Mouse (Mus musculus): ENCODE measurements around the gene Prkrip1. TPM values are rescaled to one million over a fixed set of nuclear protein-coding genes. Genes with fewer than 3 reads are reported as not detected.
"Not testable (repeated sequence)": the region's sequence is repeated elsewhere in the genome, so short reads cannot be mapped to it uniquely, and the experiment has no call there.

Gene Prkrip1
- polyA plus RNA-seq, 1 experiment from 2014 or later: 56.1 TPM

- H3K4me3 ChIP-seq: no peak overlapping the region
- WGBS: 86% methylated on average over 3 of the region's 3 CpGs
- no peaks in the 10 kb centered on the region for H3K36me3 ChIP-seq
- peaks cover 5% of the 10 kb centered on the region; the same call in 1 of the 2 replicates for H3K9me3 ChIP-seq
- DNase-seq (ENCODE audit: low spot score): no peak
- H3K4me1 ChIP-seq: peaks cover 18% of the 10 kb centered on the region
- 0 out of 2 replicates have a peak, but pooled peaks cover 9% of the 10 kb centered on the region for H3K27me3 ChIP-seq (ENCODE audit: insufficient read depth, poor library complexity, severe bottlenecking)
- no peak overlapping the region for H3K27ac ChIP-seq
These were observed 30.7 kb downstream of the Prkrip1 start for GRCm38 (mm10) chr5:136168071-136168470.

DNA sequence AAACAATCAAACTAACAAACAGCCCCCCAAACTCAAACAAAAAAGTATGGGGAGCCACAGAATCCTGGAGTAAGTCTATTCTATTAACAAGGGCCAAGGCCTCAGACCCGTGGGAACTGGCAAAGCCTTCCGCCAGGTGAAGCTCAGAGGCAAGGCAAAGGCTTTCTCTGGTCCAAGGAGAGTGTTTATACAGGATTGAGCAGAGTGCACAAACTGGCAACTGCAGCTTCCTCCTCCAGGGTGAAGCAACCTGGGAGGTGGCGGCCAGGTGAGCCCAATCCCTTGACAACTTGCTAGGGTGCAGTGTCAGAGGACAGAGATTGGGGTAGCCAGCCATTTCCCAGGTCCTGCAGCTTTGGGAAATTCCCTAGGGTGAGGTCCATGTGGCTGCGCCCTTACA is 31.5 kb downstream of the Prkrip1 start:
- WGBS: 83% methylated on average over 4 of the region's 4 CpGs
- Histone ChIP-seq H3K27ac (no peak overlapping the region), H3K36me3 (no peaks in the 10 kb centered on the region)

GRCm38 (mm10) chr5:136165246-136165645 is 33.5 kb downstream of the Prkrip1 start:
- no peak for DNase-seq (ENCODE audit: low spot score)
- WGBS: 78% methylated on average over 8 of the region's 8 CpGs
- no peaks in the 10 kb centered on the region for H3K27me3 ChIP-seq (ENCODE audit: insufficient read depth, poor library complexity, severe bottlenecking)
- peaks cover 5% of the 10 kb centered on the region; the same call in 1 of the 2 replicates for H3K9me3 ChIP-seq
- no peak overlapping the region for H3K27ac ChIP-seq
- peaks cover 4% of the 10 kb centered on the region; the same call in 1 of the 2 replicates for H3K4me1 ChIP-seq
- H3K36me3 ChIP-seq: no peaks in the 10 kb centered on the region
- no peak overlapping the region for H3K4me3 ChIP-seq

More for the DNA sequence above, 31.5 kb downstream of the Prkrip1 start:
- Histone ChIP-seq H3K4me1 (peaks cover 18% of the 10 kb centered on the region), H3K9me3 (peaks cover 5% of the 10 kb centered on the region; the same call in 1 of the 2 replicates), H3K4me3 (no peak overlapping the region), H3K27me3 (ENCODE audit: insufficient read depth, poor library complexity, severe bottlenecking) (0 out of 2 replicates have a peak, but pooled peaks cover 9% of the 10 kb centered on the region)
- DNase-seq (ENCODE audit: low spot score): no peak

DNA sequence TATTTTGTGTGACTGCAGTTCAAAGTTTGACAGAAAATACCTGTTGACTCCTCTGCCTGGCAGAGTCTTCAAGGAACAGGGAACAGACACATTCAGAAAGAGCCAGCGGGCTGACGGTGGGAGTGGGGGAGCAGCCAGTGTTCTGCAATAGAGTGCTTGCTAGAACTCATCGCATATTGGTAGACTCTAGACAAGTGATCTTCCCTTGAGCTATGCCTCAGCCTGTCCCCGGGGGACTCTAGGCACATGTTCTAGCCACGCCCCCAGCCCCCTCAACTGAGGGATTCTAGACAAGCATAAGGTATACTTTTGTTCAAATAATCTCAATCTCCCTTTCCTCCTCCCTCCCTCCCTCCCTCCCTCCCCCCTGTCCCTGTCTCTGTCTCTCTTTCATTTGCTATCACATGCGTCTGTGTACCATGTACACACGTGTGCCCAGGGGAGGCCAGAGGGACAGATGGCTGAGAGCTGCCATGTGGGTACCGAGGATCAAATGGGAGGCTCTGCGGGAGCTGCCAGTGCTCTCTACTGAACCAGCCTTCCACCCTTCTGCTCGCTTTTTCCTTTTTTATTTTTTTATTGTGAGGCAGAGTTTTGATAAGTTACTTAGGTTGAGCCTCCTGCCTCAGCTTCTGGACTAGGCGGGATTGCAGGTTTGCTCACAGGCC is 34.8 kb downstream of the Prkrip1 start:
- 83% methylated on average over 11 of the region's 11 CpGs for WGBS
- Histone ChIP-seq H3K4me3 (no peak overlapping the region), H3K36me3 (no peaks in the 10 kb centered on the region), H3K27me3 (ENCODE audit: insufficient read depth, poor library complexity, severe bottlenecking) (no peaks in the 10 kb centered on the region), H3K27ac (no peak overlapping the region), H3K4me1 (no peaks in the 10 kb centered on the region), H3K9me3 (peaks cover 5% of the 10 kb centered on the region; the same call in 1 of the 2 replicates)
- no peak for DNase-seq (ENCODE audit: low spot score)

GRCm38 (mm10) chr5:136160084-136160483 is 38.7 kb downstream of the Prkrip1 start:
- H3K9me3 ChIP-seq; H3K36me3 ChIP-seq; H3K27me3 ChIP-seq (ENCODE audit: insufficient read depth, poor library complexity, severe bottlenecking); H3K4me3 ChIP-seq; DNase-seq (ENCODE audit: low spot score); H3K4me1 ChIP-seq; H3K27ac ChIP-seq: not testable (repeated sequence)
- WGBS: 88% methylated on average over 11 of the region's 12 CpGs

DNA sequence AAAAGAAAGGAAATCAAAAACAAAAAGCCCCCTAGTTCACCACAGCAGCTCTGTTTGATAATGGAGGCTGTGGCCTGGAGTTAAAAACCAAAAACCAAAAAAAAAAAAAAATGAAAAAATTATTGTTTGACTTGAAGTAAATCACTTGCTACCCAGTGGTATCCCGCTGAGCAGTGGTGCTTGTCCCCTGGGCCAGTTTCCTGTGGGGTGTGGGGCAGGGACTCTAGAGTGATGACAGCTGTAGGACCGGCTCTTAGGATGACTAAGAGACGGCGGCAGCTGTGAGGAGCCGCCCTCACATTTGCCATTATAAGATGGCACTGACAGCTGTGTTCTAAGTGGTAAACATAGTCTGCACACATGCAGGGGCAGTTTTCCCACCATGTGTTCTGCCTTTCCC is 43.4 kb downstream of the Prkrip1 start:
- H3K4me3 ChIP-seq: no peak overlapping the region
- WGBS: 74% methylated on average over 5 of the region's 5 CpGs

DNA sequence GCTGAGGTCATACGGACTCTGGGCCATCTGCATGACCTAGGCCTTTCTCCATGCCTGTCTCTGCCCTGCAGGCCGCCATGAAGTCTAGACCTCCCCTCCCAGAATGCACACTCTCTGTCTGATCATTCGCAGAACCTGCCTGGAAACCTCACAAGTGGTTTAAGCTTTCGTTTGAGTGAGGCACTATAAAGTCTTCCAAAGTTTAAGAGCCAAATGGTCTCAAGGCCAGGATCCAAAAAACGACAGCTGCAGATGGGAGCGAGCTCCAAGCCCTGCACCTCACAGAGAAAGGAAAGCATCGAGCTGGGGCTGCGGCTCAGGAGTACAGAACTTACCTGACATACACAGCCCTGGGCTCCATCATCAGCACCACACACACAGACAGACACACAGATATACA is 46.4 kb downstream of the Prkrip1 start:
- WGBS: 81% methylated on average over 8 of the region's 8 CpGs
- H3K4me1 ChIP-seq: no peaks in the 10 kb centered on the region
- H3K36me3 ChIP-seq: no peaks in the 10 kb centered on the region
- DNase-seq (ENCODE audit: low spot score): no peak
- no peaks in the 10 kb centered on the region for H3K27me3 ChIP-seq (ENCODE audit: insufficient read depth, poor library complexity, severe bottlenecking)
- H3K9me3 ChIP-seq: no peaks in the 10 kb centered on the region
- no peak overlapping the region for H3K27ac ChIP-seq
- H3K4me3 ChIP-seq: no peak overlapping the region

More for the DNA sequence above, 43.4 kb downstream of the Prkrip1 start:
- H3K27me3 ChIP-seq (ENCODE audit: insufficient read depth, poor library complexity, severe bottlenecking): no peaks in the 10 kb centered on the region
- H3K27ac ChIP-seq: no peak overlapping the region
- no peaks in the 10 kb centered on the region for H3K9me3 ChIP-seq
- H3K36me3 ChIP-seq: no peaks in the 10 kb centered on the region
- no peak for DNase-seq (ENCODE audit: low spot score)
- H3K4me1 ChIP-seq: no peaks in the 10 kb centered on the region

- H3K27me3 ChIP-seq (ENCODE audit: insufficient read depth, poor library complexity, severe bottlenecking); H3K27ac ChIP-seq; H3K4me1 ChIP-seq; DNase-seq (ENCODE audit: low spot score); H3K4me3 ChIP-seq; H3K9me3 ChIP-seq; H3K36me3 ChIP-seq: not testable (repeated sequence)
- WGBS: 79% methylated on average over 5 of the region's 5 CpGs
These were observed 49.6 kb downstream of the Prkrip1 start for GRCm38 (mm10) chr5:136149134-136149576.

GRCm38 (mm10) chr5:136147704-136148103 is 51.1 kb downstream of the Prkrip1 start:
- H3K4me1 ChIP-seq: no peaks in the 10 kb centered on the region
- no peaks in the 10 kb centered on the region for H3K36me3 ChIP-seq
- H3K27ac ChIP-seq: no peak overlapping the region
- H3K4me3 ChIP-seq: no peak overlapping the region
- H3K9me3 ChIP-seq: 0 out of 2 replicates have a peak, but pooled peaks cover 2% of the 10 kb centered on the region
- no peaks in the 10 kb centered on the region for H3K27me3 ChIP-seq (ENCODE audit: insufficient read depth, poor library complexity, severe bottlenecking)
- 71% methylated on average over 8 of the region's 8 CpGs for WGBS
- DNase-seq (ENCODE audit: low spot score): no peak

DNA sequence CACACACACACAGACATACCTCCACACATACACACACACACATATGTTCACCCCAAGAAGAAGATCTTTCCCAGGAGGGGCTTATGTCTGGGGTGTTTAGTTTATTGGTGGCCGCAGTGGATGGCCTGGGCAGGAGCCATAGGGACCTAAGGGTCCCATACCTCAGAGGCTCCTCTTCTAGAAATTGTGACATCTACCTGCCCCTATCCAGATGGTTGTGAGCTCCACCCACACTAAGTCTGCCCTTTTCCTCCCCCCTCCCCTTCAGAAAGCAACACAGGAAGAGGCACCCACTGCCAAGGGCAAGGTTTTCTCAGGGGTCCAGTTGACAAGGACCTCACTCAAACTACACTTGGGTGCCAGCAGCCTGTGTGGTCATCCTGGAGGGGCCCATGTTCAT is 51.8 kb downstream of the Prkrip1 start:
- no peaks in the 10 kb centered on the region for H3K27me3 ChIP-seq (ENCODE audit: insufficient read depth, poor library complexity, severe bottlenecking)
- no peaks in the 10 kb centered on the region for H3K4me1 ChIP-seq
- H3K27ac ChIP-seq: no peak overlapping the region
- peaks cover 6% of the 10 kb centered on the region for H3K36me3 ChIP-seq
- 0 out of 2 replicates have a peak, but pooled peaks cover 2% of the 10 kb centered on the region for H3K9me3 ChIP-seq
- H3K4me3 ChIP-seq: no peak overlapping the region
- no peak for DNase-seq (ENCODE audit: low spot score)
- WGBS: 75% methylated on average over 1 of the region's 1 CpGs

GRCm38 (mm10) chr5:136144606-136145430 is 53.9 kb downstream of the Prkrip1 start:
- no peak for DNase-seq (ENCODE audit: low spot score)
- Histone ChIP-seq H3K36me3 (peaks cover 25% of the 10 kb centered on the region), H3K4me1 (no peaks in the 10 kb centered on the region), H3K4me3 (no peak overlapping the region), H3K27ac (no peak overlapping the region), H3K27me3 (ENCODE audit: insufficient read depth, poor library complexity, severe bottlenecking) (no peaks in the 10 kb centered on the region), H3K9me3 (0 out of 2 replicates have a peak, but pooled peaks cover 2% of the 10 kb centered on the region)
- WGBS: 67% methylated on average over 12 of the region's 12 CpGs

- no peaks in the 10 kb centered on the region for H3K27me3 ChIP-seq (ENCODE audit: insufficient read depth, poor library complexity, severe bottlenecking)
- 0 out of 2 replicates have a peak, but pooled peaks cover 2% of the 10 kb centered on the region for H3K9me3 ChIP-seq
- no peaks in the 10 kb centered on the region for H3K4me1 ChIP-seq
- 85% methylated on average over 6 of the region's 6 CpGs for WGBS
- no peak for DNase-seq (ENCODE audit: low spot score)
- H3K4me3 ChIP-seq: no peak overlapping the region
- peaks cover 38% of the 10 kb centered on the region for H3K36me3 ChIP-seq
- H3K27ac ChIP-seq: no peak overlapping the region
These were observed 55.5 kb downstream of the Prkrip1 start for GRCm38 (mm10) chr5:136143161-136143755.

GRCm38 (mm10) chr5:136142746-136143145 is 56.0 kb downstream of the Prkrip1 start:
- 84% methylated on average over 5 of the region's 5 CpGs for WGBS
- Histone ChIP-seq H3K27me3 (ENCODE audit: insufficient read depth, poor library complexity, severe bottlenecking) (no peaks in the 10 kb centered on the region), H3K36me3 (peaks cover 41% of the 10 kb centered on the region), H3K4me1 (no peaks in the 10 kb centered on the region), H3K9me3 (0 out of 2 replicates have a peak, but pooled peaks cover 2% of the 10 kb centered on the region), H3K4me3 (no peak overlapping the region), H3K27ac (no peak overlapping the region)
- no peak for DNase-seq (ENCODE audit: low spot score)

Measured in heart, embryonic 10.5 days (tissue).